Mouse (Mus musculus) C2C12 (cell line): ENCODE measurements at regions not wholly inside any gene's neighbourhood (a gene's known extent, or its start where the extent isn't known, plus 50 kb on each side); places are given as distances from the start of the nearest gene placed in this dataset.

Source experiments
- CEBPB ChIP-seq: IDR thresholded peaks from one replicate; pipeline ENCODE4 v1.6.1; 2011; ENCODE audit warnings: low read depth, mild to moderate bottlenecking, control low read depth, moderate library complexity
- CTCF ChIP-seq: IDR thresholded peaks from one replicate; pipeline ENCODE4 v1.5.1; 2011; ENCODE audit not compliant: control insufficient read depth, insufficient read depth, insufficient read length
- MAX ChIP-seq: IDR thresholded peaks from one replicate; pipeline ENCODE4 v1.6.1; 2011; ENCODE audit warnings: mild to moderate bottlenecking, control low read depth

DNA sequence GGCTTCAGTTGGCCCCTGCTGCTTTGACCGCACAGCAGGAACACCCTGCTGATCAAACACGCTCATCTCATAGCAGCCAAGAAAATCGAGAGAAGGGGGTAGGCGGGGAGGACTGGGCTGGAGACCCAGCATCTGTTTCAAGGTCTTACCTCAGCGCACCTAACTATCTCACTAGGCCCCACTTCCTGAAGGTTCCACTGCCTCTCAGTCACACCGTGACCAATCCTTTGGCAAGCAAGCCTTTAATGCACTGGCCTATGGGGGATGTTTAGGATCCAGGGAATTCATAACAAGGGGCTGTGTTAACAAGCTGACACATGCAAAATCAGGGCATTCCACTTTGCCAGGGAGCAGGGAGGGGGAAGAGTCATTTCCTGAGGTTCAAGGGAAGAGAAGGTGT lies 70.1 kb upstream of the Medag start:
- TF ChIP-seq CTCF (no peak), CEBPB (no peak), MAX (no peak)
